Mouse (Mus musculus) monocyte, adult 2 months (primary cell): Measurements from ENCODE around the gene Stard10.

Source experiments
- DNase-seq, 2 experiments: peaks; one replicate each; pipeline ENCODE4 v3.0.0; 2022; ENCODE audit warnings: low spot score in 2 of 2, low read depth in 1 of 2

Stard10 gene

GRCm38 (mm10) chr7:101394569-101394968 is 77.7 kb downstream of the Stard10 start:
- DNase-seq, result no peak

GRCm38 (mm10) chr7:101395471-101395870 is 78.6 kb downstream of the Stard10 start:
- no peak for DNase-seq
